Mouse (Mus musculus): ENCODE results near the gene Rxylt1. TPM values are rescaled to one million over a fixed set of nuclear protein-coding genes. Genes with fewer than 3 reads are reported as not detected.
A peak's percentile ranks its signal among the peaks of the same experiment; 100 is the strongest.

The Rxylt1 gene
- polyA plus RNA-seq, 1 experiment, result 0.09 TPM

DNA sequence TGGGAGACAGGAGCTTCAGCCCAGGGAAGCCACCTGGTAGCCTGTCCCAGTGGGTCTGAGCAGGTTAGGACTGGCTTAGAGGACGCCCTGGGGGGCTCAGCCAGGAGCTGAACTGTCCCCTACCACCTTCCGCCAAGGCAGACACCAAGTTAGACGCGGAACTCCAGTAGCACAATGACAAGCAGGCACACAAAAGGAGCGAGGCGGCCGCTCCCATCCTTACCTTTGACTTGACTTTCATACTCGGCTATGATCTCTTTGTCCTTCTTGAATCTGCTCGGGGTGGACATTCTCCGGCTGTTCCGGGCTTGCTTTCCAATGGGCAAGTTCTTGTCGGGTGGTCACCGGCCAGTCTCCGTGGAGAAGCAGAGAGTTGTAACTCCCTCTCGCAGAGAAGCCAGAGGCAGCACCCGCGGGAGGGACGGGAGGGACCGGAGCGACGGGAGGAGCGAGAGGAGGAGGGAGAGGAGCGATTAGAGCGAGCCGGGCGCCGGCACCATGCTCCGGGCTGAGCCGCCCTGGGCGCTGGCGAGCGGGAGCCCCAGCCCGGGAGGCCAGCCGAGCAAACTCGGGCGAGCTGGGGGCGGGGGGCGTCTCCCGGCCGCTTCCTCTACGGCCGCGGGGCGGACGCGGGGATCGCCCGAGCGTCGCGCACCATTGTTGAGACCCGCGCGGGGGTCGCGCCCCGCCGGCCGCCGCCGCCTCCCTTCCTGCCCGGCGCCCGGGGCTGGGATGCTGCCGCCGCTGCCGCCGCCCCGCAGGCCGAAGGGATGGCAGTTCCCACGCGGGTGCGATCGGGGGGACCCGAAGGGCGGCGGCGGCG is 50.1 kb downstream of the Rxylt1 start, which contains the start of gene Srgap1:
Gene Srgap1, minus strand, starts transcription at position 412 of the 823 bp plus-strand sequence.
- H3K36me3 ChIP-seq (ENCODE audit: control insufficient read depth), result no peaks in the 10 kb centered on the region
- peaks cover 42% of the 10 kb centered on the region for H3K27me3 ChIP-seq (ENCODE audit: control insufficient read depth)
- H3K4me3 ChIP-seq (replicated peaks), result peak within 1 kb of the TSS; percentile 51
- H3K9me3 ChIP-seq (ENCODE audit: control insufficient read depth, low read length), result peaks cover 4% of the 10 kb centered on the region
- TF ChIP-seq TAL1 (IDR thresholded peaks at IDR 0.05; ENCODE audit: low read length) (no peak), GATA1 (IDR thresholded peaks at IDR 0.05; ENCODE audit: low read length) (no peak)
- H3K4me1 ChIP-seq (ENCODE audit: control insufficient read depth), result peaks cover 7% of the 10 kb centered on the region

- Histone ChIP-seq H3K9me3 (ENCODE audit: control insufficient read depth, low read length) (peaks cover 4% of the 10 kb centered on the region), H3K4me3 (replicated peaks) (peak overlapping the region; percentile 51), H3K27me3 (ENCODE audit: control insufficient read depth) (peaks cover 42% of the 10 kb centered on the region), H3K36me3 (ENCODE audit: control insufficient read depth) (no peaks in the 10 kb centered on the region), H3K4me1 (ENCODE audit: control insufficient read depth) (peaks cover 7% of the 10 kb centered on the region)
- TF ChIP-seq GATA1 (IDR thresholded peaks at IDR 0.05; ENCODE audit: low read length), result no peak
- no peak for TF ChIP-seq TAL1 (IDR thresholded peaks at IDR 0.05; ENCODE audit: low read length)
Measured at GRCm38 (mm10) chr10:122046511-122046903, 50.7 kb downstream of the Rxylt1 start.

- no peak overlapping the region for H3K4me3 ChIP-seq (replicated peaks)
- peaks cover 7% of the 10 kb centered on the region for H3K4me1 ChIP-seq (ENCODE audit: control insufficient read depth)
- no peaks in the 10 kb centered on the region for H3K36me3 ChIP-seq (ENCODE audit: control insufficient read depth)
- H3K9me3 ChIP-seq (ENCODE audit: control insufficient read depth, low read length), result peaks cover 4% of the 10 kb centered on the region
- peaks cover 42% of the 10 kb centered on the region for H3K27me3 ChIP-seq (ENCODE audit: control insufficient read depth)
- TF ChIP-seq TAL1 (IDR thresholded peaks at IDR 0.05; ENCODE audit: low read length) (no peak), GATA1 (IDR thresholded peaks at IDR 0.05; ENCODE audit: low read length) (no peak)
Measured at GRCm38 (mm10) chr10:122045946-122046345, 51.2 kb downstream of the Rxylt1 start.

DNA sequence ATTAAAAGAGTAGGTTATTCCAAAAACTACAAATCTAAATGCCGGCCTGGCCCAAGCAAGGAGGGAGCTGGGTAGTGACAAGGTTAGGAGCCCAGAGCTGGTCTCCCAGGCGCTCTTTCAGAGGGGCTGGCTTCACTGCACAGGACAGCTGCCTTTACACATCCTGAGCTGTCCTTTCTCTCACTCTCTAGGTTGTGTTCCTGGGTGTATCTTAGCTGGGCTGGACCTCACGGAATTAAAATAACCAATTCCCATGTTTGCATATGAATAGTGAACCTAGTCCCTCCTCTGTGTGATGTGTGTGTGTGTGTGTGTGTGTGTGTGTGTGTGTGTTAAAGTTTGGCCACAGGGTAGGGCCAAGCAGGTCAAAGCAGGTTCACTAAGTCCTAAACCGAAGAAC is 52.2 kb downstream of the Rxylt1 start:
- no peak overlapping the region for H3K4me3 ChIP-seq (replicated peaks)
- H3K4me1 ChIP-seq (ENCODE audit: control insufficient read depth), result peaks cover 7% of the 10 kb centered on the region
- TF ChIP-seq GATA1 (IDR thresholded peaks at IDR 0.05; ENCODE audit: low read length), result no peak
- TF ChIP-seq TAL1 (IDR thresholded peaks at IDR 0.05; ENCODE audit: low read length), result no peak
- H3K27me3 ChIP-seq (ENCODE audit: control insufficient read depth), result peaks cover 42% of the 10 kb centered on the region
- H3K9me3 ChIP-seq (ENCODE audit: control insufficient read depth, low read length), result peaks cover 7% of the 10 kb centered on the region
- no peaks in the 10 kb centered on the region for H3K36me3 ChIP-seq (ENCODE audit: control insufficient read depth)

GRCm38 (mm10) chr10:122040372-122040771 is 56.8 kb downstream of the Rxylt1 start:
- Histone ChIP-seq H3K9me3 (ENCODE audit: control insufficient read depth, low read length) (peaks cover 4% of the 10 kb centered on the region; the same call in 1 of the 2 replicates), H3K4me1 (ENCODE audit: control insufficient read depth) (no peaks in the 10 kb centered on the region), H3K36me3 (ENCODE audit: control insufficient read depth) (no peaks in the 10 kb centered on the region), H3K4me3 (replicated peaks) (no peak overlapping the region), H3K27me3 (ENCODE audit: control insufficient read depth) (peaks cover 7% of the 10 kb centered on the region)
- TF ChIP-seq GATA1 (IDR thresholded peaks at IDR 0.05; ENCODE audit: low read length), result no peak
- no peak for TF ChIP-seq TAL1 (IDR thresholded peaks at IDR 0.05; ENCODE audit: low read length)

- TF ChIP-seq GATA1 (IDR thresholded peaks at IDR 0.05; ENCODE audit: low read length), result no peak
- TF ChIP-seq TAL1 (IDR thresholded peaks at IDR 0.05; ENCODE audit: low read length), result no peak
- Histone ChIP-seq H3K36me3 (ENCODE audit: control insufficient read depth) (no peaks in the 10 kb centered on the region), H3K27me3 (ENCODE audit: control insufficient read depth) (no peaks in the 10 kb centered on the region; the same call in 1 of the 2 replicates), H3K4me1 (ENCODE audit: control insufficient read depth) (no peaks in the 10 kb centered on the region), H3K9me3 (ENCODE audit: control insufficient read depth, low read length) (peaks cover 5% of the 10 kb centered on the region; the same call in 1 of the 2 replicates), H3K4me3 (replicated peaks) (no peak overlapping the region)
Measured at GRCm38 (mm10) chr10:122039566-122039965, 57.6 kb downstream of the Rxylt1 start.

DNA sequence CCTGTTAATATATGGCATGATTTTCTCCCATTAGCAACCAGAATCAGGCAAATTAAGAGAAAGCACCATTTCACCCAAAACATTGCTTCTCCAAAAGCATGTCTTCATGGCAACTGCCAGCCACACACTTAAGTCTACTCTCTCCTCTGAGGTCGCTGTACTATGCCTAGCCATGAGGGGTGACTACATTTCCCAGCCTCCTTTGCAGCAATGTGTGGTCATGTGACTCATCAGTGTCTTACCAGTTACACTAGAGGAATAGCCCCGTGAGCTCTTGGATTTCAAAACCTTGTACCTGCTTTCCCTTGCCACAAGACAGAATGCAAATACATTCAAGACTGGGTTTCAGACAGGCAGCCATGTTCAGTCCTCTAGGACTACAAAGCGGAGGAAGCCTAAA is 58.6 kb downstream of the Rxylt1 start:
- no peaks in the 10 kb centered on the region for H3K27me3 ChIP-seq (ENCODE audit: control insufficient read depth)
- TF ChIP-seq TAL1 (IDR thresholded peaks at IDR 0.05; ENCODE audit: low read length) (no peak), GATA1 (IDR thresholded peaks at IDR 0.05; ENCODE audit: low read length) (no peak)
- no peaks in the 10 kb centered on the region for H3K4me1 ChIP-seq (ENCODE audit: control insufficient read depth)
- H3K36me3 ChIP-seq (ENCODE audit: control insufficient read depth), result no peaks in the 10 kb centered on the region
- no peak overlapping the region for H3K4me3 ChIP-seq (replicated peaks)
- peaks cover 6% of the 10 kb centered on the region; the same call in 1 of the 2 replicates for H3K9me3 ChIP-seq (ENCODE audit: control insufficient read depth, low read length)

GRCm38 (mm10) chr10:122033271-122033670 is 63.9 kb downstream of the Rxylt1 start:
- Histone ChIP-seq H3K36me3 (ENCODE audit: control insufficient read depth) (no peaks in the 10 kb centered on the region), H3K4me3 (replicated peaks) (no peak overlapping the region), H3K9me3 (ENCODE audit: control insufficient read depth, low read length) (peaks cover 4% of the 10 kb centered on the region; the same call in 1 of the 2 replicates), H3K4me1 (ENCODE audit: control insufficient read depth) (no peaks in the 10 kb centered on the region), H3K27me3 (ENCODE audit: control insufficient read depth) (no peaks in the 10 kb centered on the region)
- no peak for TF ChIP-seq TAL1 (IDR thresholded peaks at IDR 0.05; ENCODE audit: low read length)
- no peak for TF ChIP-seq GATA1 (IDR thresholded peaks at IDR 0.05; ENCODE audit: low read length)

- Histone ChIP-seq H3K4me3 (replicated peaks) (no peak overlapping the region), H3K9me3 (ENCODE audit: control insufficient read depth, low read length) (0 out of 2 replicates have a peak, but pooled peaks cover 2% of the 10 kb centered on the region), H3K27me3 (ENCODE audit: control insufficient read depth) (no peaks in the 10 kb centered on the region), H3K4me1 (ENCODE audit: control insufficient read depth) (no peaks in the 10 kb centered on the region), H3K36me3 (ENCODE audit: control insufficient read depth) (no peaks in the 10 kb centered on the region)
- TF ChIP-seq GATA1 (IDR thresholded peaks at IDR 0.05; ENCODE audit: low read length) (no peak), TAL1 (IDR thresholded peaks at IDR 0.05; ENCODE audit: low read length) (no peak)
Measured at GRCm38 (mm10) chr10:122030420-122030819, 66.8 kb downstream of the Rxylt1 start.

Data from erythroblast, embryonic 14.5 days (primary cell).